Mouse (Mus musculus) CH12.LX (cell line): ENCODE measurements around the gene Tbr1.

Experiments
- CHD2 ChIP-seq: IDR thresholded peaks from 2 replicates; pipeline ENCODE4 v1.6.1; 2011; ENCODE audit warnings: low read length, improper control_type of control experiment
- CTCF ChIP-seq, 2 experiments: IDR thresholded peaks in 1 of 2; conservative IDR thresholded peaks in 1 of 2; 2 replicates each; pipeline ENCODE4 v1.5.1; 2011 to 2012; ENCODE audit warnings: low read depth in 2 of 2, low read length in 2 of 2, improper control_type of control experiment in 1 of 2, inconsistent platforms in 1 of 2, mild to moderate bottlenecking in 1 of 2, moderate library complexity in 1 of 2
- HCFC1 ChIP-seq: IDR thresholded peaks from 2 replicates; pipeline ENCODE4 v1.6.1; 2012; ENCODE audit warnings: low read depth, mild to moderate bottlenecking, inconsistent platforms, low read length, improper control_type of control experiment
- MAFK ChIP-seq: IDR thresholded peaks from 2 replicates; pipeline ENCODE4 v1.6.1; 2011; ENCODE audit warnings: low read length, improper control_type of control experiment; ENCODE audit not compliant: insufficient replicate concordance
- MAX ChIP-seq: IDR thresholded peaks from 2 replicates; pipeline ENCODE4 v1.6.1; 2011; ENCODE audit warnings: low read length, improper control_type of control experiment
- MXI1 ChIP-seq: IDR thresholded peaks from 2 replicates; pipeline ENCODE4 v1.6.1; 2011; ENCODE audit warnings: mild to moderate bottlenecking, low read depth, low read length, improper control_type of control experiment
- POLR2A ChIP-seq: IDR thresholded peaks from 2 replicates; pipeline ENCODE4 v1.6.1; 2011; ENCODE audit warnings: low read depth, mild to moderate bottlenecking, improper control_type of control experiment, low read length
- SIN3A ChIP-seq: IDR thresholded peaks from 2 replicates; pipeline ENCODE4 v1.6.1; 2012; ENCODE audit warnings: low read length, improper control_type of control experiment, inconsistent platforms
- TCF12 ChIP-seq: IDR thresholded peaks from 2 replicates; pipeline ENCODE4 v1.6.1; 2014; ENCODE audit warnings: low read depth, mild to moderate bottlenecking, inconsistent platforms, low read length, improper control_type of control experiment
- ZKSCAN1 ChIP-seq: IDR thresholded peaks from 2 replicates; pipeline ENCODE4 v1.6.1; 2012; ENCODE audit warnings: low read depth, inconsistent platforms, low read length, improper control_type of control experiment, borderline replicate concordance
- ZMIZ1 ChIP-seq: IDR thresholded peaks from 2 replicates; pipeline ENCODE4 v1.6.1; 2012; ENCODE audit warnings: low read depth, mild to moderate bottlenecking, inconsistent platforms, low read length, improper control_type of control experiment

- no peak for TF ChIP-seq TCF12
- TF ChIP-seq MAFK = no peak
- TF ChIP-seq CTCF (conservative IDR thresholded peaks at IDR 0.05 in 1 of 2, IDR thresholded peaks at IDR 0.05 in 1 of 2; ENCODE audit: low read depth in 2 of 2, low read length in 2 of 2) = no peak
- TF ChIP-seq MAX = no peak
- TF ChIP-seq POLR2A = no peak
- no peak for TF ChIP-seq HCFC1
- no peak for TF ChIP-seq CHD2
- no peak for TF ChIP-seq ZKSCAN1
- TF ChIP-seq ZMIZ1 = no peak
- no peak for TF ChIP-seq MXI1
- TF ChIP-seq SIN3A = no peak
These were observed 12.1 kb downstream of the Tbr1 start for GRCm38 (mm10) chr2:61814548-61815473.
